Mouse (Mus musculus) hindbrain, embryonic 11.5 days (tissue): ENCODE data around the gene Hrk. TPM values are rescaled to one million over a fixed set of nuclear protein-coding genes. Genes with fewer than 3 reads are reported as not detected.

Experiments
- ATAC-seq: fragments of 200-750 bp; cut with Nextera tagmentation; 2 replicates; pipeline ENCODE4 v1.8.0; 2017; ENCODE audit warnings: mild to moderate bottlenecking, moderate TSS enrichment, moderate library complexity; ENCODE audit not compliant: low FRiP score
- DNase-seq: peaks from one replicate; pipeline ENCODE4 v3.0.0-alpha.2; 2015; ENCODE audit warnings: low spot score
- H3K27ac ChIP-seq: fragments of 300-500 bp; sonication (generic); 2 replicates; pipeline ENCODE4 v1.5.1; 2014; ENCODE audit warnings: mild to moderate bottlenecking, low read depth, low read length
- H3K27me3 ChIP-seq: fragments of 300-500 bp; sonication (generic); 2 replicates; pipeline ENCODE4 v1.6.1; 2014; ENCODE audit warnings: mild to moderate bottlenecking, low read length, moderate library complexity, mixed read lengths; ENCODE audit not compliant: control insufficient read depth, insufficient read depth
- H3K36me3 ChIP-seq: fragments of 300-500 bp; sonication (generic); 2 replicates; pipeline ENCODE4 v1.6.1; 2014; ENCODE audit warnings: mild to moderate bottlenecking, low read length, moderate library complexity, mixed read lengths; ENCODE audit not compliant: control insufficient read depth, insufficient read depth
- H3K4me1 ChIP-seq: fragments of 300-500 bp; sonication (generic); replicated peaks from 2 replicates; pipeline ENCODE4 v1.6.1; 2014; ENCODE audit warnings: low read length, mixed read lengths; ENCODE audit not compliant: control insufficient read depth, insufficient read depth
- H3K4me2 ChIP-seq: fragments of 300-500 bp; sonication (generic); replicated peaks from 2 replicates; pipeline ENCODE4 v1.6.1; 2014; ENCODE audit warnings: mild to moderate bottlenecking, low read depth, low read length
- H3K4me3 ChIP-seq: fragments of 300-500 bp; sonication (generic); 2 replicates; pipeline ENCODE4 v1.5.1; 2014; ENCODE audit warnings: low read depth, low read length
- H3K9ac ChIP-seq: fragments of 300-500 bp; sonication (generic); 2 replicates; pipeline ENCODE4 v1.6.1; 2014; ENCODE audit warnings: low read depth, low read length
- H3K9me3 ChIP-seq: fragments of 300-500 bp; sonication (generic); 2 replicates; pipeline ENCODE4 v1.6.1; 2016; ENCODE audit warnings: low read length; ENCODE audit not compliant: control insufficient read depth
- WGBS: fragments of 180-500 bp; shearing (Covaris S2); extraction: QIAGEN DNeasy Blood & Tissue Kit; methylation state at CpG from one replicate; pipeline ENCODE4 v1.1.7; 2014; 5-methylcytosine and 5-hydroxymethylcytosine counted together
- polyA plus RNA-seq: library from polyadenylated mRNA; unstranded; fragments of >200 nt; fragmentation: Nextera tagmentation; extraction: Ambion mirVana; gene quantifications from 2 replicates; pipeline ENCODE4 v1.2.1, GENCODE M21; 2014

The Hrk gene
- polyA plus RNA-seq, 1 experiment from 2014 or later, result 0.90 TPM

GRCm38 (mm10) chr5:118190491-118190890 is 26.0 kb downstream of the Hrk start:
- H3K4me2 ChIP-seq, result no peak overlapping the region

GRCm38 (mm10) chr5:118192221-118192620 is 27.8 kb downstream of the Hrk start:
- DNase-seq (no peak), ATAC-seq (no peak)
- H3K36me3 ChIP-seq, result no peaks in the 10 kb centered on the region
- H3K4me3 ChIP-seq, result no peak overlapping the region
- no peaks in the 10 kb centered on the region for H3K27me3 ChIP-seq
- H3K9ac ChIP-seq, result no peak overlapping the region
- peaks cover 7% of the 10 kb centered on the region for H3K4me1 ChIP-seq
- no peaks in the 10 kb centered on the region for H3K9me3 ChIP-seq
- H3K27ac ChIP-seq, result no peak overlapping the region
- 30% methylated on average over 17 of the region's 18 CpGs for WGBS
- no peak overlapping the region for H3K4me2 ChIP-seq

More at GRCm38 (mm10) chr5:118190491-118190890, 26.0 kb downstream of the Hrk start:
- DNase-seq (no peak), ATAC-seq (no peak)
- no peak overlapping the region for H3K27ac ChIP-seq
- peaks cover 7% of the 10 kb centered on the region for H3K4me1 ChIP-seq
- H3K27me3 ChIP-seq, result no peaks in the 10 kb centered on the region
- 79% methylated on average over 9 of the region's 9 CpGs for WGBS
- H3K36me3 ChIP-seq, result no peaks in the 10 kb centered on the region
- H3K9ac ChIP-seq, result no peak overlapping the region
- no peak overlapping the region for H3K4me3 ChIP-seq
- no peaks in the 10 kb centered on the region for H3K9me3 ChIP-seq

- H3K4me2 ChIP-seq, result no peak overlapping the region
- no peak overlapping the region for H3K9ac ChIP-seq
- H3K4me1 ChIP-seq, result no peaks in the 10 kb centered on the region; the same call in 1 of the 2 replicates
- no peak overlapping the region for H3K4me3 ChIP-seq
- 79% methylated on average over 13 of the region's 13 CpGs for WGBS
- no peaks in the 10 kb centered on the region for H3K27me3 ChIP-seq
- no peaks in the 10 kb centered on the region for H3K36me3 ChIP-seq
- H3K9me3 ChIP-seq, result no peaks in the 10 kb centered on the region
- no peak overlapping the region for H3K27ac ChIP-seq
- DNase-seq (no peak), ATAC-seq (no peak)
Observed at GRCm38 (mm10) chr5:118197421-118197820, 33.0 kb downstream of the Hrk start.

- no peak overlapping the region for H3K4me2 ChIP-seq
- H3K27me3 ChIP-seq, result no peaks in the 10 kb centered on the region
- no peaks in the 10 kb centered on the region; the same call in 1 of the 2 replicates for H3K4me1 ChIP-seq
- H3K27ac ChIP-seq, result no peak overlapping the region
- ATAC-seq (no peak), DNase-seq (no peak)
- no peaks in the 10 kb centered on the region for H3K9me3 ChIP-seq
- H3K4me3 ChIP-seq, result no peak overlapping the region
- 68% methylated on average over 5 of the region's 5 CpGs for WGBS
- no peak overlapping the region for H3K9ac ChIP-seq
- H3K36me3 ChIP-seq, result no peaks in the 10 kb centered on the region
Observed at GRCm38 (mm10) chr5:118199670-118200069, 35.2 kb downstream of the Hrk start.

GRCm38 (mm10) chr5:118204675-118205440 is 40.4 kb downstream of the Hrk start:
- Histone ChIP-seq H3K27me3 (no peaks in the 10 kb centered on the region), H3K27ac (peak overlapping the region; percentile 49; the same call in 1 of the 2 replicates), H3K36me3 (no peaks in the 10 kb centered on the region), H3K9me3 (no peaks in the 10 kb centered on the region), H3K4me3 (no peak overlapping the region), H3K9ac (no peak overlapping the region), H3K4me2 (no peak overlapping the region), H3K4me1 (no peaks in the 10 kb centered on the region; the same call in 1 of the 2 replicates)
- WGBS, result 69% methylated on average over 16 of the region's 16 CpGs
- ATAC-seq (no peak), DNase-seq (no peak)

- no peaks in the 10 kb centered on the region for H3K27me3 ChIP-seq
- H3K4me2 ChIP-seq, result no peak overlapping the region
- H3K27ac ChIP-seq, result peak overlapping the region; percentile 49
- 33% methylated on average over 8 of the region's 8 CpGs for WGBS
- no peaks in the 10 kb centered on the region for H3K36me3 ChIP-seq
- no peaks in the 10 kb centered on the region; the same call in 1 of the 2 replicates for H3K4me1 ChIP-seq
- ATAC-seq (no peak), DNase-seq (no peak)
- H3K9me3 ChIP-seq, result no peaks in the 10 kb centered on the region
- no peak overlapping the region for H3K9ac ChIP-seq
- no peak overlapping the region for H3K4me3 ChIP-seq
Observed at GRCm38 (mm10) chr5:118205852-118206251, 41.4 kb downstream of the Hrk start.

- no peaks in the 10 kb centered on the region for H3K27me3 ChIP-seq
- DNase-seq (no peak), ATAC-seq (no peak)
- H3K4me1 ChIP-seq, result peaks cover 6% of the 10 kb centered on the region
- no peaks in the 10 kb centered on the region for H3K9me3 ChIP-seq
- peak overlapping the region; percentile 45 for H3K4me2 ChIP-seq
- H3K4me3 ChIP-seq, result peak overlapping the region; percentile 14
- 0 out of 2 replicates have a peak overlapping the region, but pooled peaks have one; percentile 36 for H3K27ac ChIP-seq
- peak overlapping the region; percentile 54; the same call in 1 of the 2 replicates for H3K9ac ChIP-seq
- no peaks in the 10 kb centered on the region for H3K36me3 ChIP-seq
- WGBS, result 24% methylated on average over 5 of the region's 5 CpGs
Observed at GRCm38 (mm10) chr5:118214012-118214411, 49.6 kb downstream of the Hrk start.

GRCm38 (mm10) chr5:118214418-118215154 is 50.1 kb downstream of the Hrk start:
- no peaks in the 10 kb centered on the region for H3K9me3 ChIP-seq
- peak overlapping the region; percentile 14 for H3K4me3 ChIP-seq
- peak overlapping the region; percentile 54; the same call in 1 of the 2 replicates for H3K9ac ChIP-seq
- H3K4me1 ChIP-seq, result peaks cover 6% of the 10 kb centered on the region
- peak overlapping the region; percentile 45 for H3K4me2 ChIP-seq
- H3K36me3 ChIP-seq, result no peaks in the 10 kb centered on the region
- DNase-seq, result peak; percentile 77
- peak; percentile 75 for ATAC-seq
- WGBS, result 9% methylated on average over 24 of the region's 24 CpGs
- 0 out of 2 replicates have a peak overlapping the region, but pooled peaks have one; percentile 0 for H3K27ac ChIP-seq
- H3K27me3 ChIP-seq, result no peaks in the 10 kb centered on the region
